Mouse (Mus musculus) liver, postnatal 0 days (tissue): ENCODE data around the gene Doc2g.

Experiments
- CTCF ChIP-seq: sonication (generic); IDR thresholded peaks from 2 replicates; pipeline ENCODE4 v1.5.1; 2016; ENCODE audit warnings: antibody characterized with exemption, low read depth
- EP300 ChIP-seq: IDR thresholded peaks from 2 replicates; pipeline ENCODE4 v1.6.1; 2016; ENCODE audit warnings: antibody characterized with exemption, low read depth, mild to moderate bottlenecking

DNA sequence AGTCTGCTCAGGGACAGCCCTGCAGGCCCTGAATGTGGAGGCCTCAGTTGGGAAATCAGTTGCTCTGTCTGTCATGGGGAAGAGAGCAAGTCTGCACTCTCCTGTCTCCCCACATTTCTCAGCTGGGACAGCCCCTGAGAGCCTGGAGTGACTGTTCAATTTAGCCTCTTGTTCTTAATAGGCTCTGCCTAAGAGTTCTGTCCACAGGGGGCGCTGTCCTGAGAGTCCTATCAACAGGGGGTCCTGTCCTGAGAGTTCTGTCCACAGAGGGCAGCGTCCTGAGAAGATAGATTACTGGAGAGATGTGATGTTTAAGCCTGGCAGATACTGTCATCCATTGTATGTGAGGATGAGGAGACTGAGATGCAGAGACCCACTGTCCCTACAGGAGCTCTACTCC, 40.6 kb upstream of the Doc2g start:
- TF ChIP-seq EP300 (no peak), CTCF (peak; percentile 45)
